Mouse (Mus musculus) neutrophil, adult 5-6 weeks (primary cell): ENCODE results near the gene Hspg2. TPM values are rescaled to one million over a fixed set of nuclear protein-coding genes. Genes with fewer than 3 reads are reported as not detected.

Source experiments
- ATAC-seq: fragments of 151-379, 151-347 bp; 2 replicates; pipeline ENCODE4 v1.8.0; 2017; ENCODE audit warnings: mild to moderate bottlenecking, moderate TSS enrichment; ENCODE audit not compliant: insufficient number of reproducible peaks, poor library complexity, low FRiP score, severe bottlenecking; ENCODE audit errors: extremely low read depth
- total RNA-seq: library from RNA; stranded (forward); fragments of 200-1000 nt; gene quantifications from 2 replicates; pipeline ENCODE4 v1.2.3, GENCODE M21; 2017

The Hspg2 gene
- total RNA-seq, 1 experiment from 2014 or later, result 0.12 TPM

- ATAC-seq, result no peak
Measured at GRCm38 (mm10) chr4:137476761-137477237, 8.2 kb downstream of the Hspg2 start.

- no peak for ATAC-seq
Measured at GRCm38 (mm10) chr4:137477611-137478010, 9.0 kb downstream of the Hspg2 start.

- no peak for ATAC-seq
Measured at GRCm38 (mm10) chr4:137478306-137478705, 9.7 kb downstream of the Hspg2 start.

- ATAC-seq, result no peak
Measured at GRCm38 (mm10) chr4:137479757-137480156, 11.2 kb downstream of the Hspg2 start.

- no peak for ATAC-seq
Measured at GRCm38 (mm10) chr4:137480191-137480992, 11.8 kb downstream of the Hspg2 start.

GRCm38 (mm10) chr4:137480993-137481340 lies 12.4 kb downstream of the Hspg2 start:
- ATAC-seq, result no peak

- ATAC-seq, result no peak
Measured at GRCm38 (mm10) chr4:137481381-137482030, 12.9 kb downstream of the Hspg2 start.

- no peak for ATAC-seq
Measured at GRCm38 (mm10) chr4:137483871-137484270, 15.3 kb downstream of the Hspg2 start.

GRCm38 (mm10) chr4:137484586-137484985 lies 16.0 kb downstream of the Hspg2 start:
- ATAC-seq, result no peak

GRCm38 (mm10) chr4:137485258-137485960 lies 16.8 kb downstream of the Hspg2 start:
- no peak for ATAC-seq

GRCm38 (mm10) chr4:137486081-137487014 lies 17.8 kb downstream of the Hspg2 start:
- ATAC-seq, result no peak

GRCm38 (mm10) chr4:137487286-137488000 lies 18.9 kb downstream of the Hspg2 start:
- no peak for ATAC-seq

- ATAC-seq, result no peak
Measured at GRCm38 (mm10) chr4:137488038-137488437, 19.5 kb downstream of the Hspg2 start.

- ATAC-seq, result no peak
Measured at GRCm38 (mm10) chr4:137488571-137489303, 20.2 kb downstream of the Hspg2 start.

GRCm38 (mm10) chr4:137489996-137490395 lies 21.4 kb downstream of the Hspg2 start:
- ATAC-seq, result no peak

- no peak for ATAC-seq
Measured at GRCm38 (mm10) chr4:137492563-137492962, 24.0 kb downstream of the Hspg2 start.

- no peak for ATAC-seq
Measured at GRCm38 (mm10) chr4:137493187-137493586, 24.6 kb downstream of the Hspg2 start.
